Mouse (Mus musculus): ENCODE data around the gene Cbx1.

GRCm38 (mm10) chr11:96755298-96755697 lies 33.6 kb upstream of the Cbx1 start:
- TF ChIP-seq EP300 (IDR thresholded peaks at IDR 0.05; ENCODE audit: insufficient read depth, low read depth, low read length) (no peak), POLR2A (IDR thresholded peaks at IDR 0.05; ENCODE audit: insufficient read depth, low read depth, low read length) (no peak), CTCF (IDR thresholded peaks at IDR 0.05) (no peak)
